Mouse (Mus musculus) cerebellum, postnatal 14 days (tissue): ENCODE data around the gene Rdm1.

ENCODE experiments used
- DNase-seq, 2 experiments: peaks; one replicate each; pipeline ENCODE4 v3.0.0; 2021; ENCODE audit warnings: mixed read lengths in 2 of 2

Rdm1 gene

GRCm38 (mm10) chr11:101681968-101682367 is 55.0 kb downstream of the Rdm1 start:
- DNase-seq = no peak

GRCm38 (mm10) chr11:101682410-101682960 is 55.5 kb downstream of the Rdm1 start:
- DNase-seq = no peak
